Mouse (Mus musculus): Measurements from ENCODE around the gene Gm9936.

GRCm38 (mm10) chr5:114886801-114887200 is 28.3 kb upstream of the Gm9936 start:
- TF ChIP-seq ZC3H11A (IDR thresholded peaks at IDR 0.05; ENCODE audit: borderline replicate concordance, low read depth, low read length) (no peak), CHD2 (IDR thresholded peaks at IDR 0.05; ENCODE audit: low read depth, low read length) (no peak), ZNF384 (IDR thresholded peaks at IDR 0.05; ENCODE audit: low read depth, low read length) (no peak), MAFK (IDR thresholded peaks at IDR 0.05; ENCODE audit: insufficient read depth, low read depth, low read length) (no peak), HCFC1 (IDR thresholded peaks at IDR 0.05; ENCODE audit: borderline replicate concordance, insufficient read depth, low read length) (no peak)

Measured in ES-E14 (cell line).